Mouse (Mus musculus) brain, embryonic 14.5 days (tissue): ENCODE results near the gene Arrdc2.

Source experiments
- CTCF ChIP-seq: fragments of 200-500 bp; IDR thresholded peaks from 2 replicates; pipeline ENCODE4 v1.5.1; 2012; ENCODE audit warnings: inconsistent platforms, mild to moderate bottlenecking, moderate library complexity, borderline replicate concordance; ENCODE audit not compliant: insufficient read depth, insufficient read length; ENCODE audit errors: extremely low read depth
- POLR2A ChIP-seq: fragments of 200-500 bp; IDR thresholded peaks from 2 replicates; pipeline ENCODE4 v1.6.1; 2012; ENCODE audit warnings: mild to moderate bottlenecking, inconsistent platforms, borderline replicate concordance; ENCODE audit not compliant: poor library complexity, insufficient read depth, insufficient read length, severe bottlenecking; ENCODE audit errors: extremely low read depth

DNA sequence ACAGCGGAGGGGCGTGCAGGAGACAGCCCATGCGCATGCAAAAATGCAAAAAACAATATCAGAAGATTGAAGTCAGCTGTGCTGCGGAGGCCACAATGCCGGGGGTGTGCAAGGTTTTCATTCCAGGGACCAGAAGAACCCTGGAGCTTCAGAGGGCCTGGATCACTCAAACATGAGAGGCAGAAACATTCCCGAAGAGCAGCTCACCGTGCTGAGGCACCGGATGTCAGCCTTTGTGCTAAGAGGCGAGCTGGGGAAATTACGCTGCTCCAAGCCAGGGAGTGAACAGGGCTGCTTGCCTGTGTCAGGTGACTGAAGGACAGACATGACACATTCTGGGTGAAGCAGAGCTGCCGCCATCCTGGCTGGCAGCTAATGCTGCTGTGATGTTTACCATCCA, 41.0 kb upstream of the Arrdc2 start:
- no peak for TF ChIP-seq CTCF
- TF ChIP-seq POLR2A, result no peak
